Comparison of ENCODE assay signal across 24 mouse cellular contexts in the genomic region with DNA sequence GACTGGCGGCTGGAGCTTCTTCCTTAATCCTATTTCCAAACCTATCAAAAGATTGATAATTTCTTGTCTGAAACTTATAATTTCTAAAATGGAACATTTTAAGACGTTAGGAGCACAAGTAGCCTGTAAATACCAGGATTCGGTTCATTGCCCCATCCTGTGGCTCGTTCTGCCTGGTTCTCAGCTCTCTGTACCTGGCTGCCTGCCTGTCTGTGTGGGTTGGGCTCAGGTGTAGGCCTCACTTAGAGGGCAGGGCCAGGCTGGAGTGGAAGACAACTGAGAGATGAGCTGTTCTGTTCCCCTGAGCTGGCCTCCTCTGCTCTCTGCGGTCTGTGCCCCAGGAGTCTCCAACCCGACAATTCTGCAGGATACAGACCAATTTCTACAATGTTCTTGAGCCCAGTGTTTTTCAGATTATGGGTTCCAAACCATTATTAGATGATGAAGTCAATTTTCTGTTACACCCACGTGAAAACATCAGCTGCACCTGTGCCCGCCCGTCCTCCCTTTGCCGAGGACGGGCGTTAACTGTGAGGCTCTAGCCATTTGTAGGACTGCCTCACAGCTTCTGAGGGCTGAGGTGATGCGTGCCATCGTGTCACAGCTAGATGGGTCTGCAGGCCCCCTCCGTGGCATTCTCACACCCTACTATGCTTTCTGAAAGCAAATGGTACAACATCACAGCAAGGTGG.
A peak's percentile ranks its signal among the peaks of the same experiment; 100 is the strongest.
DNase-seq lines count a peak whose midpoint lies in the region; ATAC-seq and TF ChIP-seq lines count a peak whose summit lies in the region.
"Had no signal": no experiment of that assay in that cellular context is flagged by ENCODE, and none has a peak within 500 bp of the region (broad histone marks: within the 10 kb centered on the region; RNA-seq: fewer than 3 reads in every experiment).

No protein-coding gene starts in this region.

- H3K4me2 ChIP-seq in kidney, embryonic 14.5 days (replicated peaks; ENCODE audit: low read depth, low read length) = no peak overlapping the region
- no peak overlapping the region for H3K4me2 ChIP-seq in kidney, embryonic 15.5 days
- H3K4me2 ChIP-seq: embryonic facial prominence, embryonic 15.5 days; limb, embryonic 12.5 days; liver, embryonic 15.5 days; lung, embryonic 14.5 days; midbrain, embryonic 12.5 days; stomach, embryonic 15.5 days had no signal

- H3K4me1 ChIP-seq in kidney, embryonic 14.5 days (ENCODE audit: control insufficient read depth, insufficient read depth, low read length) = peaks cover 5% of the 10 kb centered on the region; the same call in 1 of the 2 replicates
- H3K4me1 ChIP-seq in kidney, adult 2 months (ENCODE audit: control insufficient read depth, insufficient read depth, low read length) = peaks cover 16% of the 10 kb centered on the region
- H3K4me1 ChIP-seq in kidney, embryonic 15.5 days = peaks cover 28% of the 10 kb centered on the region
- H3K4me1 ChIP-seq: midbrain, embryonic 12.5 days had no signal

- peak; percentile 36 for DNase-seq in kidney, adult 18-20 months
- peak; percentile 74 for DNase-seq in kidney, adult 2 months
- DNase-seq in kidney, postnatal 25 days = peak; percentile 59 to 81
- no peak for DNase-seq in layer of hippocampus, postnatal 36 days
- no peak for DNase-seq in layer of hippocampus, adult 9-10 months (ENCODE audit: low spot score)
- DNase-seq in spleen, postnatal 14 days (ENCODE audit: low spot score in 2 of 2) = no peak
- DNase-seq: adrenal gland, adult 2 months; adrenal gland, postnatal 36 days; B cell, adult 2 months; cerebellum, adult 18-20 months; cerebellum, postnatal 14 days; heart, postnatal 14 days; lung, embryonic 14.5 days; lung, postnatal 14 days had no signal

- 64% methylated on average over 15 of the region's 15 CpGs for WGBS in kidney, embryonic 14.5 days
- 65% methylated on average over 15 of the region's 15 CpGs for WGBS in kidney, adult 2 months
- WGBS in kidney, embryonic 15.5 days = 67% methylated on average over 15 of the region's 15 CpGs

- no peak overlapping the region for H3K9ac ChIP-seq in kidney, embryonic 14.5 days (ENCODE audit: low read depth, low read length)
- no peak overlapping the region for H3K9ac ChIP-seq in kidney, embryonic 15.5 days
- H3K9ac ChIP-seq: embryonic facial prominence, embryonic 15.5 days; limb, embryonic 12.5 days; liver, embryonic 15.5 days; lung, embryonic 14.5 days; midbrain, embryonic 12.5 days; stomach, embryonic 15.5 days had no signal

- H3K36me3 ChIP-seq in kidney, embryonic 14.5 days (ENCODE audit: control insufficient read depth, insufficient read depth, low read length) = peaks cover 8% of the 10 kb centered on the region
- no peaks in the 10 kb centered on the region for H3K36me3 ChIP-seq in kidney, adult 2 months (ENCODE audit: control insufficient read depth, insufficient read depth, low read length)
- peaks cover 14% of the 10 kb centered on the region; the same call in 1 of the 2 replicates for H3K36me3 ChIP-seq in kidney, embryonic 15.5 days
- H3K36me3 ChIP-seq: liver, embryonic 15.5 days had no signal

- H3K4me3 ChIP-seq in kidney, embryonic 14.5 days (ENCODE audit: low read length) = no peak overlapping the region
- H3K4me3 ChIP-seq in kidney, adult 2 months (ENCODE audit: insufficient read depth, low read depth, low read length) = no peak overlapping the region
- no peak overlapping the region for H3K4me3 ChIP-seq in kidney, embryonic 15.5 days (replicated peaks)
- H3K4me3 ChIP-seq: embryonic facial prominence, embryonic 10.5 days; embryonic facial prominence, embryonic 15.5 days; left cerebral cortex, adult 2 months; limb, embryonic 12.5 days; liver, embryonic 15.5 days; midbrain, embryonic 12.5 days; stomach, embryonic 15.5 days had no signal

- no peak for TF ChIP-seq POLR2A in kidney, adult 2 months (IDR thresholded peaks at IDR 0.05; ENCODE audit: low read depth, low read length)

- ATAC-seq in kidney, embryonic 14.5 days (ENCODE audit: low FRiP score, low TSS enrichment) = no peak
- ATAC-seq in kidney, embryonic 15.5 days (replicated peaks; ENCODE audit: low FRiP score) = no peak
- ATAC-seq: forebrain, embryonic 14.5 days had no signal

- H3K9me3 ChIP-seq in kidney, embryonic 14.5 days (ENCODE audit: control insufficient read depth, low read length) = no peaks in the 10 kb centered on the region
- no peaks in the 10 kb centered on the region for H3K9me3 ChIP-seq in kidney, embryonic 15.5 days (replicated peaks)
- H3K9me3 ChIP-seq: embryonic facial prominence, embryonic 10.5 days; embryonic facial prominence, embryonic 15.5 days; limb, embryonic 12.5 days; liver, embryonic 15.5 days; midbrain, embryonic 12.5 days; stomach, embryonic 15.5 days had no signal

- H3K27ac ChIP-seq in kidney, embryonic 14.5 days (ENCODE audit: low read depth, low read length) = no peak overlapping the region
- H3K27ac ChIP-seq in kidney, adult 2 months (ENCODE audit: insufficient read depth, low read depth, low read length) = peak overlapping the region; percentile 48; the same call in 1 of the 2 replicates
- peak overlapping the region; percentile 66 for H3K27ac ChIP-seq in kidney, embryonic 15.5 days
- H3K27ac ChIP-seq: embryonic facial prominence, embryonic 10.5 days; embryonic facial prominence, embryonic 15.5 days; limb, embryonic 12.5 days; liver, embryonic 15.5 days; midbrain, embryonic 12.5 days; stomach, embryonic 15.5 days had no signal

- H3K27me3 ChIP-seq in kidney, embryonic 14.5 days (ENCODE audit: control insufficient read depth, insufficient read depth, low read length) = no peaks in the 10 kb centered on the region
- H3K27me3 ChIP-seq in kidney, adult 2 months (replicated peaks; ENCODE audit: control insufficient read depth, insufficient read depth, low read length) = no peaks in the 10 kb centered on the region
- H3K27me3 ChIP-seq in kidney, embryonic 15.5 days = no peaks in the 10 kb centered on the region
- H3K27me3 ChIP-seq: embryonic facial prominence, embryonic 15.5 days; limb, embryonic 12.5 days; liver, embryonic 15.5 days; midbrain, embryonic 12.5 days; stomach, embryonic 15.5 days had no signal

- no peak for TF ChIP-seq CTCF in kidney, adult 2 months (conservative IDR thresholded peaks at IDR 0.05; ENCODE audit: insufficient read depth, insufficient read length, low read depth, low read length)

Comparison
In these comparisons a context has a peak if more than half of its experiments do, and no peak if none do; other contexts are left out.
1. DNase-seq: peak in kidney, adult 18-20 months (single experiment), kidney, adult 2 months (single experiment) and kidney, postnatal 25 days (2 of 2); none in layer of hippocampus, postnatal 36 days (0 of 2), layer of hippocampus, adult 9-10 months (single experiment) and spleen, postnatal 14 days (0 of 2).